Comparison of ENCODE assay signal across 9 mouse cellular contexts in genomic region chr12:110418735-110419350, GRCm38 (mm10). TPM values are rescaled to one million over a fixed set of nuclear protein-coding genes. Genes with fewer than 3 reads are reported as not detected.
DNase-seq lines count a peak whose midpoint lies in the region; ATAC-seq and TF ChIP-seq lines count a peak whose summit lies in the region.
"Had no signal": no experiment of that assay in that cellular context is flagged by ENCODE, and none has a peak within 500 bp of the region (broad histone marks: within the 10 kb centered on the region; RNA-seq: fewer than 3 reads in every experiment).

No protein-coding gene starts in this region.

- H3K27me3 ChIP-seq in E14TG2a.4 (ENCODE audit: insufficient read depth, low read length) = no peaks in the 10 kb centered on the region
- no peaks in the 10 kb centered on the region for H3K27me3 ChIP-seq in kidney, postnatal 0 days (ENCODE audit: insufficient read depth, low read length)

- no peak overlapping the region for H3K9ac ChIP-seq in kidney, postnatal 0 days (ENCODE audit: low read depth, low read length)

- H3K4me2 ChIP-seq in kidney, postnatal 0 days (ENCODE audit: low read length) = no peak overlapping the region

- no peak overlapping the region for H3K27ac ChIP-seq in kidney, postnatal 0 days
- H3K27ac ChIP-seq: macrophage had no signal

- DNase-seq in cerebellum, adult 11 months = no peak
- DNase-seq in cerebellum, adult 9-11 months = peak; percentile 58
- DNase-seq in gastrocnemius, postnatal 25 days = peak; percentile 28
- peak; percentile 88 for DNase-seq in kidney, postnatal 0 days (ENCODE audit: low spot score)
- peak; percentile 15 to 31 for DNase-seq in lung, adult 18-20 months
- peak; percentile 88 for DNase-seq in retina, embryonic 14.5 days (ENCODE audit: low spot score)

- peak; percentile 65 for TF ChIP-seq CTCF in E14TG2a.4 (conservative IDR thresholded peaks at IDR 0.05; ENCODE audit: low read length)
- peak; percentile 74 for TF ChIP-seq CTCF in kidney, postnatal 0 days (IDR thresholded peaks at IDR 0.05; ENCODE audit: low read depth)

- no peaks in the 10 kb centered on the region for H3K9me3 ChIP-seq in E14TG2a.4 (ENCODE audit: low read length)
- no peaks in the 10 kb centered on the region for H3K9me3 ChIP-seq in kidney, postnatal 0 days (replicated peaks; ENCODE audit: low read length)

- 36% methylated on average over 7 of the region's 8 CpGs for WGBS in kidney, postnatal 0 days

- peak overlapping the region; percentile 69 for H3K4me3 ChIP-seq in E14TG2a.4 (replicated peaks; ENCODE audit: low read length)
- H3K4me3 ChIP-seq in kidney, postnatal 0 days (replicated peaks; ENCODE audit: low read depth, low read length) = no peak overlapping the region

- H3K36me3 ChIP-seq in E14TG2a.4 (ENCODE audit: insufficient read depth, low read length) = no peaks in the 10 kb centered on the region
- no peaks in the 10 kb centered on the region for H3K36me3 ChIP-seq in kidney, postnatal 0 days (ENCODE audit: insufficient read depth, low read length)

- ATAC-seq in cerebellum, adult (ENCODE audit: insufficient number of reproducible peaks, low FRiP score, low TSS enrichment) = peak; percentile 58; the same call in 1 of the 2 replicates
- ATAC-seq in kidney, postnatal 0 days (replicated peaks; ENCODE audit: low FRiP score, low read depth) = peak; percentile 26

- peaks cover 59% of the 10 kb centered on the region for H3K4me1 ChIP-seq in E14TG2a.4 (replicated peaks; ENCODE audit: low read depth, low read length)
- no peaks in the 10 kb centered on the region for H3K4me1 ChIP-seq in kidney, postnatal 0 days (replicated peaks; ENCODE audit: insufficient read depth, low read length)

RNA-seq across cellular contexts. Expression of gene Ppp2r5c, which starts 28.1 kb away (rescaled TPM):
- total RNA-seq in gastrocnemius, postnatal 25 days (2021) = 10 to 100 TPM; 64.0 to 65.0 TPM
- 126 and 133 TPM in 2 replicates for polyA plus RNA-seq in kidney, postnatal 0 days (2015; fragmentation: Nextera tagmentation; extraction: Ambion mirVana)
